Mouse (Mus musculus) heart, postnatal 25 days (tissue): ENCODE data around the gene Ces2g. TPM values are rescaled to one million over a fixed set of nuclear protein-coding genes. Genes with fewer than 3 reads are reported as not detected.

ENCODE experiments used
- DNase-seq: peaks from one replicate; pipeline ENCODE4 v3.0.0; 2022; ENCODE audit warnings: low spot score
- intact Hi-C: fragments of 180-260 bp; cut with DNase I; formaldehyde crosslinking; loops from one replicate; pipeline ENCODE4 v1.15.1; 2025
- total RNA-seq, 2 experiments: library from RNA; stranded (reverse); gene quantifications; 2 replicates each; pipeline ENCODE4 v1.2.3; 2021

Ces2g gene
- total RNA-seq, result 1 to 10 TPM; 2.8 to 3.7 TPM

DNA sequence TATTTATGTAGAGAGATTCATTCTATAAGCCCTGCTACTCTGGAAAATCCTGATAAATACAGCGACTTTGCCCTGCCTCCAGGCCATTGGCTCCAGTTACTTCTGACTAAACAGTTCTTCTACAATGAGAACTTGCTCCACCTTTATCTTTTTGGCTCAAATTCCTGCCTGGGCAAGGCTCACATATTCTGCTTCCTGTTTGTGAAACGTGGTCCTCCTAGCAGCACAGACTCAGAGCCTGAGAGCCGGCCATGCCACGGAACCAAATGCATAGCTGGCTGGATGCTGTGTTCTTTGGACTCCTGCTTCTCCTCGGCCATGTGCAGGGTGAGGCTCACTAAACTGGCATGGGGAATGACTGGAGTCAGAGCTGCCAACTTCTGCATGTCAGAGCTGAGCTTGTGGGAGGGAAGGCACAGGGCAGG is at the start of gene Ces2g:
Gene Ces2g, plus strand, starts transcription at position 182 of the 425 bp plus-strand sequence.
- intact Hi-C loops, result no loop called here
- DNase-seq, result peak; percentile 52

DNA sequence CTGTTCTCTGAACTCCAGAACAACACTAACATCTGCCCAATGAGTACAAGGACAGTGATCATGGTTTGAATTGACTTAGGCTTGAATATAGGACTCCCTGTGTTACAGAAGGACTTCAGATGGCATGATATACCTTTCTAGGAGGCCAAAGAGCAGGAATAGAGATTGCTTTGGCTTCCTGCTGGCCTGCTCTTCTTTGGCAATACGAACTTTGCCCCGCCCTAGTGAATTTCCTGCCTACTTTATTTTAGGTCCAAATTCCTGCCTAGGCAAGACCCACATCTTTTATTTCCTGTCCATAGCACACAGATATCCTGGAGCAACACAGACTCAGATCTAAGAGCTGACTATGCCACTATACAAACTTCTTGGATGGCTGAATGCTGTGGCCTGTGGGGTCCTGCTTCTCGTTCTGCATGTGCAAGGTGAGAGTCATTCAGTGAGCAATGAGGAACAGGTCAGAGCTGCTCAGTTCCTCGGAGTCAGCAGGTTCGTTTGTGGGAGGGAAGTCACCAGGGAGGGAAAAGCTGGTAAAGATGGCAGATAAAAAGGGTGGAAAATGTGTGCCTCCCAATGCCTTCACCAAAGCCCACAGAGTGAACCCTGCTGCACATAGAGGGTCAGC is 35.4 kb upstream of the Ces2g start, which contains the start of gene Ces2e:
Gene Ces2e, plus strand, starts transcription at position 289 of the 625 bp plus-strand sequence.
- intact Hi-C loops, result no loop called here

DNA sequence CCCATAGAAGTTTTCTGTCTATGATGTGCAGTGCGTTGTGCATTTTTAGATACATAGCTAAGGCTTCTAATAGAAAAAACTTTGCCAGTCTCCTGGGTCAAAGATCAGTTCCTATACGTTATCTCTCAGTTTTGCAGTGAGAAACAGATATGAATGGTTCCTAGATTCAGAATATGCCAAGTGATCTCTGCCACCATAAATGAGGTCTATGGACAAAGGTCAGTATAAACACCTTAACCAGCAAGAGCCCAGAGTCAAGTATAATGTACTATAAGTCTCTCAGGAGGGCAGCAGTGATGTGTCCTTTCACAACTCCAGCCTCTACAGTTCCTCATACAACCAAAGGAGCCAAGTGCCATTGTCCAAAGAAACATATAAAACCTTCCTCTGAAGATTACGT is 34.2 kb upstream of the Ces2g start:
- intact Hi-C loops, result no loop called here

More for the DNA sequence above, 35.4 kb upstream of the Ces2g start, which contains the start of gene Ces2e:
- no peak for DNase-seq

DNA sequence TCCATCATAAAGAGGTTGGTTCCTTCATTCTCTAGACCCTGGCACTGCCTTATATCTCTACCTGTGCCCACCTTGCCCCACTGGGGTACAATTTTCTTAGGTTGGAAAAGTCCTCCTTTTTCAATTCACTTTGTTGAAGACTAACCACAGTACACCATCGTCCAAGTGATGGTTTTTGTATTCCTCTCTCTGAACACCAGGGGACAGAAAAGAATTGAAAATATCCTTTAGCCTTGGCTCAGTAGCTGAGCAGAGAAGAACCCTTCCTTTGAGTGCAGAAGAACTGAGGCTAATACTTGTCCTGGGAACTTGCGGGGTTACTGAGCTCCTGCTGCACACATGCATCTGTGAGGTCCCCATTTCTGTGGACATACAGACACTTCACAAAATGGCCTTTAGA is 16.9 kb upstream of the Ces2g start:
- intact Hi-C loops, result no loop called here
- DNase-seq, result no peak

More for the DNA sequence above, 34.2 kb upstream of the Ces2g start:
- no peak for DNase-seq

DNA sequence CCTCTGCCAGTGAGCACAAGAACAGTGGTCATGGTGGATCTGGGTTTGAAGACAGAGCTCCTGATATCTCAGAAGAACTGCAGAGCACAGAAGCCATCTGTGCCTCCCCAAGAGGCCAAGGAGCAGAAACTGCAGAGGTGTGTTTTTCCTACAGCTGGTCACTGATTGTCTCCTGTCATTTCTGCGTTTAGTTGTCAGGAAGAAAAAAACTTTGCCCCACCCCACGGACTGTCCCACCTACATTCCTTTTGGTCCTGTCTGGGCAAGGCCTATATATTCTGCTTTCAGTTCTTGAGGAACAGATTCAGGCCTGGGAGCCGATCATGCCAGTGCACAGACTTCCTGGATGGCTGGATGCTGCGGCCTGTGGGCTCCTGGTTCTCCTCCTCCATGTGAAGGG is 14.5 kb upstream of the Ces2g start, which contains the start of gene Ces2f:
Gene Ces2f, plus strand, starts transcription at position 301 of the 400 bp plus-strand sequence.
- intact Hi-C loops, result no loop called here
- no peak for DNase-seq

DNA sequence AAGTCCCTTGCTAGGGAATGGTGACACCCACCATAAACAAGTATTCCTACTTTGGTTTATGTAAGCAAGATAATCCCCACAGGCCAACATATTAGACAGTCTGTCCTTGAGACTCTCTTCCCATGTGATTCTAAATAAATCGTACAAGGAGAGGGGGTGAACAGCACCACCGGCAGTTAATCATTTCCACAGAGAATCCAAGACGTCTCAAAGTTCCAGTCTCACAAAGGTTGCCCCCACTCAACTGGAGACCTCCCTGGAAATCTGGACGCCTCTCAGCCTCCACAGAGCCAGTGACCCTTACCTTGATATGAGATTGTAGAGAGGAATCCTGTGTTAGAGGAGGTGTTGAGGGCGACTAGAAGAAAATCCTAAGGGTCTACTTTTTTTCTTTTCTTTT is 12.5 kb upstream of the Ces2g start:
- intact Hi-C loops, result no loop called here
- no peak for DNase-seq

DNA sequence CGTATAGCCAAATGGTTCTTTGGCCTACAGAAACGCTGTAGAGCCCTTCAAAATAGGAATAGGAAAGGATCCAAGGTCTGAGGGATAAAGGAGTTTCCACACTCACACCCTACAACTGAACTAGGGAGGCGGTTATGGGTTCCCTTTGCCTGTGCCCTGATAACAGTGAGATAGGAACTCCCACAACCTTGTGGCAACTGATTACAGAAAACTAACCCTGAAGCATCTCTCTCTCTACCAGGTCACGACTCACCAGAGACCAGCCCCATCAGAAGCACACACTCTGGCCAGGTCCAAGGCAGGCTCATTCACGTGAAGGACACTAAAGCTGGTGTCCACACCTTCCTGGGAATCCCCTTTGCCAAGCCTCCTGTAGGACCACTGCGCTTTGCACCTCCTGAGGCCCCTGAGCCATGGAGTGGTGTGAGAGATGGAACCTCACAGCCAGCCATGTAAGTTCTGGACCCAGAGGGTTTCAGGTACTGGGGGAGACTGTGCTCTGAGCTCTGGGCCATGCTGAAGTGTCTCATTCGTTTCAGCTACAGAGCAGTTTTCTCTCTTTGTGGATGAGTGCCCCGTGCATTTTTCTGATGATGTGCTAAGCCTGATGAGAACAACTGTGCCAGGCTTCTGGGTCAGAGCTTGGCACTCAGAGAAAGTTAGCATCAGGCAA is 847 bp downstream of the Ces2g start:
- DNase-seq, result no peak
- intact Hi-C loops, result no loop called here

DNA sequence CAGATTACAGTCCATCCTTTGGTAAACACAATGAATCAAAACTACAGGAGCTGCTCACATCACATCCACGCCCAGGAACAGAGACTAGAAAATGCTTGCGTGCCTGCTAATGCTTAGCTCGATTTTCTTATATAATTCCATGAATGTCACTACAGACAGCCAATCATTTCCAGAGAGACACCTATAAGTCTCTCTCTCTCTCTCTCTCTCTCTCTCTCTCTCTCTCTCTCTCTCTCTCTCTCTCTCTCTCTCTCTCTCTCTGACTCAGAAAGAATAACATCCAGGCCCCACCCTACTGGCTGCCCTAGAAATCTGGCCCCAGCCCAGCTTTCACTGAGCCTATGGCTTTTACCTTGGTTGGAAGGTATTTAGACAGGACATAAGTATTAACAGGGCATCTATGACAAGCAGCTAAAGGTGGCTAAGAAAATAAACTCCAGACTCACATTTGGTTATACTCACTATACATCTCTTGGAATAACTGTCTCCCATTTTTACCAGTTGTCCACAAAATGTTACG is 1.9 kb downstream of the Ces2g start:
- intact Hi-C loops, result no loop called here
- no peak for DNase-seq

DNA sequence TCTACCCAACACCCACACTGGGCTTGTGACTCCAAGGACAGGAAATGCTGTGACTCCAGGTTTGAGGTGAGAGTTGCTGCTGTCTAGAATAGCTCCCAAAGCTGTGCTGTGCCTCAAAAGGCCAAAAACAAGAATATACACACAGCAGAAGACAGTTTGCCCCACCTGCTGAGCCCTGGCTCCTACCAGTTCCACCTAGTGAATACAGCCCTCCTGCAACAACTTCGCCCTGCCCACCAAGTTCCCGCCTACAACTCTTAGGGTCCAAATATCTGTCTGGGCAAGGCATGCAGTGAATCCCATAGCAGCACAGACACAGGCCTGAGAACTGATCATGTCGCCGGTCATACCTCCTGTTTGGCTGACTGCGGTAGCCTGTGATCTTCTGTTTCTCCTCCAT is 22.6 kb downstream of the Ces2g start:
- intact Hi-C loops, result no loop called here
- DNase-seq, result no peak

DNA sequence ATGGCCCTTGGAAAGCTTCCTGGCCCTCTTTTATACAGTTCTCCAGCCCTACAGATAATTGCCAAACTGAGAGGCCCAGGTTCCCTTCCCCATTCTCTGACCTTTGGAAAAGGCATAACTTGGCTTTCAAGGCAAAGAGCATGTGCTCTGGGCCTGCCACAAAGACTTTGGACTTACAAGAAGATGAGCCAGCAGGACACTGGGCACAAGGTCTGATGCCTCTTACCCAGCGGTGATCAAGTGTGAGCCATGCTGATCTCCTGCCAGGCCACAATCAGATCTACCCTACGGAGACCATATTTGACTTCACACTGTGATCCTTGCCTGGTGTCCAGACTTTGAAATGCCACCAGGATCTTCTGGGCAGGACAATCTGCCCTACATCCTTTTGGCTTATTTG is 23.4 kb downstream of the Ces2g start:
- intact Hi-C loops, result no loop called here
- no peak for DNase-seq

DNA sequence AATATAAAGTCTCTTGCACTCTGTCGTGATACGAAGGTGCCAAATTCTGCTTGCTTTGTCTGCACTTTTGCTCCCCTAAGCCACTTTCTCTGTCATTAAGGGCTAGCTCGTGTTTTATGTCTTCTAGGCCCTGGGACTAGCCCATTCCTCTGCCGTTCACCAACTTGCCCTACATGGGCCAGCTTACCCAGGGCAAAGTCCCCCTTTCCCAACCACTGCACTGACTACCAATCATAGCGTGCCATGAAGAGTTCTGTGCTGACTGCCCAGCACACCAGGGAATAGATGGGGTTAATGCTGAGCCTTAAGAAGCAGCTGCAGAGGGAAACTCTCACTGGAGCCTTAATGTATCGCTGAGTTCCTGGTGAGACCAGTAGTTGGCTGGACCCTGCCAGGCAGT is 36.7 kb downstream of the Ces2g start:
- no peak for DNase-seq
- intact Hi-C loops, result no loop called here

DNA sequence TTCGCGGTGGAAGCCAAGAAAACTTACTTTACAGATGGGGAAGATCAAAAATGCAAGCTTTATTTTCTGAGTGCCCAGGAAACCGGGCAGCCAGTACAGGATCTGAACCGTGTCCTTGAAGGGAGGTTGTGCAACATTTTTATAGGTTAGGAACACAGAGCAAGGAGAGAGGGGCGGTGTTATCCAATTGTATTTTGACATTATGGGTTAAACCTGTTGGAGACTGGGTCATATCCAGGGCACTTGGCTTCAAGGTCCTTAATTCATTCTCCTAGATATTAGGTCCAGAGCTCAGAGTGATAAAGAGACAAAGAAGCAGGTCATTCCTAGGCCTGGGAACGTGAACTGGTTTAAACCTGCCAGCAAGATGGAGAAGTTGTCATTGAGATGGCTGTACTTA is 37.7 kb downstream of the Ces2g start:
- no peak for DNase-seq
- intact Hi-C loops, result no loop called here

DNA sequence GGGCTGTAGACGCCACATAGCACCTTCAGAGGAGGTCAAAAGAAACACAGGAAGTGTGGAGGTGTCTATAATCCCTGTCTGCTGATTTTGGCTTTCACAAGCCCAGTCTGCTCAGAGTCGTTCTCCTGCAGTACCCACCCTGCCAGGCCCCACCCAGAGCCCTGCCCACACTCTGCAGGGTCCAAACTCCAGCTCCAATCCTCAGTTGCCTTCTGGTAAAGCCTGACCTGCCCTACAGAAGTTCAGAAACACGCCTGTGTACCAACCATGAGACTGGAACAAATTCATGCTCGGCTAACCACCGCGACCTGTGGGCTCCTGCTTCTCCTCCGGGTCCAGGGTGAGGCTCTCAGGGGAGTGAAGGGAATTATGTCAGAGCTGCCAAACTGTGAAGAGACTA is 39.1 kb downstream of the Ces2g start, which contains the start of gene Ces2h:
Gene Ces2h, plus strand, starts transcription at position 268 of the 400 bp plus-strand sequence.
- no peak for DNase-seq
- intact Hi-C loops, result no loop called here

DNA sequence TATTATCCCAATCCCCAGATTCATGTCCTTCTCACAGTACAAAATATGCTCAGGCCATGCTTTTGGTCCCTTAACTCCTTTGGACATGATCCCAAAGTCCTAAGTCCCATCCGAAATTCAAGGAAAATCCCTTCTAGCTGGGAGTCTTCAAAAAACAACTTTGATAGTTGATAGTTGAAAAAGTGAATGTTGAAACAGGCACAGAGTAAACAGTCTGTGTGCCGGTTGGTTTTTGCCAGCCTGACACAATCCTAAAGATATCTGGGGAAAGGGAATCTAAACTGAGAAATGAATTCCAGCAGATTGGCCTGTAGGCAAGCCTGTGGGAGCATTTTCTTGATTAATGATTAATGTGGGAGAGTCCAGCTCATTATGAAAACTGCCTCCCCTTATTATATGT is 48.5 kb downstream of the Ces2g start:
- DNase-seq, result no peak
- intact Hi-C loops, result no loop called here

DNA sequence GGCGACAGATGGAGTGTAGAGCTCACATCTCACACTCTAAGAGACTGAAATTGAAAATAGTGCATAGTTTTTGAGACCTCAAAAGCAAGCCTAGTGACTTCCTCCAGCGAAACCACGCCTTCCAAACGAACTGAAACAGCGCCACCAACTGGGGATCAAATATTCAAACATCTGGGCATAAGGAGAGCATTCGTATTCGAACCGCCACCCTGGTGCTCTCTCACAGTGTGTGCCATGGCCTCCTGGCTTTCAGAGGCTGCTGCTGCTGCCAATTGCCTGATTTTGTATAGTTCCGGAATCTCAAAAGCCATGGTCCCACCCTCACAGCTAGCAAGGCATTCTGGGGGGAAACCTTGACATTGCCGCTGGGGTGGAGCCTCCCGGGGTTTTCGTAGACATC is 49.6 kb downstream of the Ces2g start:
- intact Hi-C loops, result no loop called here
- DNase-seq, result no peak

DNA sequence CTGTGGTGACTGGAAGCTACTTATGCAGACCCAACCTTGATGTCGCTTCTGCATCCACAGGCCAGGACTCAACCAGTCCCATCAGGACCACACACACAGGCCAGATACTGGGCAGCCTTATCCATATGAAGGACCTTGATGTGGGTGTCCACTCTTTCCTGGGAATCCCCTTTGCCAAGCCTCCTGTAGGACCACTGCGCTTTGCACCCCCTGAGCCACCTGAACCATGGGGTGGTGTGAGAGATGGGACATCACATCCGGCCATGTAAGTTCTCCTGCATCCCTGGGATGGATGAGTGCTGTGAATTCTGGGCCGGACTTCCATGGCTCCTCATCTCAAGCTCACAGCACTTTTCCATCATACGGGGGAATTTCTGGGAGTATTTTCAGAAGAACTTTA is 52.9 kb downstream of the Ces2g start:
- intact Hi-C loops, result no loop called here
- DNase-seq, result no peak

Other genes starting within 250 kb of the Ces2g start
- not detected for gene Ces2a, start 227.7 kb upstream of the Ces2g start, total RNA-seq
- gene Ces2b, start 130.1 kb upstream of the Ces2g start, total RNA-seq, result under 1 TPM; 0.14 to 0.31 TPM
- not detected for gene Ces2c, start 114.7 kb upstream of the Ces2g start, total RNA-seq
- 1 to 10 TPM in 1 of 2 experiments, under 1 TPM in 1; 0.92 to 1.6 TPM for gene Ces2e, start 35.5 kb upstream of the Ces2g start, total RNA-seq
- gene Ces2f, start 14.4 kb upstream of the Ces2g start, total RNA-seq, result not detected
- not detected for gene Ces2h, start 39.1 kb downstream of the Ces2g start, total RNA-seq
- gene Ces3a, start 86.9 kb downstream of the Ces2g start, total RNA-seq, result not detected
- gene Ces3b, start 122.0 kb downstream of the Ces2g start, total RNA-seq, result under 1 TPM in 1 of 2 experiments, not detected in 1; 0.23 TPM
- not detected for gene Ces4a, start 170.1 kb downstream of the Ces2g start, total RNA-seq
- gene Cbfb, start 209.0 kb downstream of the Ces2g start, total RNA-seq, result 10 to 100 TPM; 20.2 to 26.8 TPM